Mouse (Mus musculus): ENCODE measurements around the gene Tstd2. TPM values are rescaled to one million over a fixed set of nuclear protein-coding genes. Genes with fewer than 3 reads are reported as not detected.

The Tstd2 gene
- polyA plus RNA-seq, 1 experiment from 2014 or later, result 45.5 TPM

DNA sequence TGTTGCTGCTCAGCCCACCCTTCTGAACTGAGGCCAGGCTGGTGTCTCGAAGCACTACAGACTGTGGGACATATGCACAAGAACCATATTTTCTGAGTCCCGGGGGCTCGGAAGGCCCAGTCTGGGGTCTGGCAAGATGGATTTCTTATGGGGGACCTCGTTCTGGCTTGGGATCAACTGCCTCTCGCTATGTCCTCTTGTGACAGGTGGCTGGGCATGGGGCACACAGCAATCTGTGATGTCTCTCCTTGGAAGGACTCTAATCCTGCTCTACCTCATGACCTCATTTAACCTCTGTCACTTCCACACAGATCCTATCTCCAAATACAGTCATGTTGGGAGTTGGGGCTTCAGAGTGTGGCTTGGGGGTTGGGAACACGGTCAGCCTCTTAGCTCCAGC, 65.9 kb downstream of the Tstd2 start:
- Histone ChIP-seq H3K9ac (no peak overlapping the region), H3K4me2 (no peak overlapping the region), H3K27me3 (no peaks in the 10 kb centered on the region), H3K36me3 (ENCODE audit: poor library complexity, severe bottlenecking) (no peaks in the 10 kb centered on the region), H3K9me3 (replicated peaks) (no peaks in the 10 kb centered on the region), H3K27ac (no peak overlapping the region), H3K4me1 (peaks cover 4% of the 10 kb centered on the region; the same call in 1 of the 2 replicates), H3K4me3 (no peak overlapping the region)
- ATAC-seq, result no peak
- 92% methylated on average over 6 of the region's 6 CpGs for WGBS

DNA sequence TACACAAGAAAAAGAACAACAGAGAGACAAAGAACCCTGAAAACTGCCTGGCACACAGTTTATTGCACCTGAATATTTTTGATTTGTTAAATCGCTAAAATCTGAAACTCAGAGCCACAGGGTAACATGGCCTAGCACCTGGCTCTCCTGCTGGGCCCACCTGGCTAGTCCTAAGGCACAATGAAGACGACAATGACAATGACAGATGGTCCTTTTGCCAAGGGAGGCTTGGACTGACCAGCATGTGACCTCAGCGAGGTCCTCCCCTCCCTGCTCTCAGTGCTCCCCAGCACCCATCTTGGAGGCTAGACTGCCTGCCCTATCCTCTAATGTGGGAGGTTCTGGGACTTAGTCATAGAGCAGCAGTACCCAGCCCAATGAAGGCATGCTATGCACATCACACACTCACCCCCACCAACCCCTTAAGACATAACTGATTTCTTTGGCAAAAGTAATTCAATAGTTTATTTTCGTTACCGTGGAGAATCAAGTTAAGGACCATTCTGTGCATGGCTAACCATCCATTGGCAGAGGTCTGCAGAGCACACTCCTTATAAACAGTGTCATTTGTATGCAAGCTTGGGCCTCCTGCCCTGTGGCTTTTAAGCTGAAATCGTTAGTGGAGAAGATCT, 68.5 kb downstream of the Tstd2 start:
- Histone ChIP-seq H3K27ac (no peak overlapping the region), H3K9me3 (replicated peaks) (no peaks in the 10 kb centered on the region), H3K4me1 (peaks cover 4% of the 10 kb centered on the region; the same call in 1 of the 2 replicates), H3K4me2 (no peak overlapping the region), H3K27me3 (no peaks in the 10 kb centered on the region), H3K9ac (no peak overlapping the region), H3K4me3 (no peak overlapping the region), H3K36me3 (ENCODE audit: poor library complexity, severe bottlenecking) (no peaks in the 10 kb centered on the region)
- 68% methylated on average over 6 of the region's 6 CpGs for WGBS
- ATAC-seq, result no peak

DNA sequence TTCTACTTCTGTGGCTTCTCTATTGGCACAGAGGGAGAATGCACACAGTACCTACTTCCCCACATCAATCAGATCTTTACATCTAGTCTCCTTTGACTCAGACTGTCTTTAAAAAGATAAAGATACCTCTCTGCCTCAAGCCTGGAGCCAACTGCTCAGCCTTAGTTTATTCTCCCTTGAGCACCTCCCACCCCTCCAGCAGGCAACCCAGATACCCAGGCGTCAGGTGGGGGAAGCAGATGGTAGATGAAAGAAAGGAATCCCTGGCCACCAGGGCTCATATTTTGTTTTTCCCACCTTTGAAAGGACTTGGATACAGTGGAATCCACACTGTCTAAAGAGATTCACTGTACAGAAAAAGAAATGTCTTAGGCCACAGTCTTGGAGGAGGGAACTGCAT, 69.9 kb downstream of the Tstd2 start:
- ATAC-seq, result no peak
- Histone ChIP-seq H3K4me2 (no peak overlapping the region), H3K27ac (no peak overlapping the region), H3K9me3 (replicated peaks) (no peaks in the 10 kb centered on the region), H3K36me3 (ENCODE audit: poor library complexity, severe bottlenecking) (no peaks in the 10 kb centered on the region), H3K27me3 (no peaks in the 10 kb centered on the region), H3K9ac (no peak overlapping the region), H3K4me1 (no peaks in the 10 kb centered on the region), H3K4me3 (no peak overlapping the region)
- 50% methylated on average over 1 of the region's 1 CpGs for WGBS

GRCm38 (mm10) chr4:46068060-46068459, 70.4 kb downstream of the Tstd2 start:
- ATAC-seq, result no peak
- no peak overlapping the region for H3K27ac ChIP-seq
- no peak overlapping the region for H3K4me3 ChIP-seq
- 80% methylated on average over 3 of the region's 3 CpGs for WGBS
- no peak overlapping the region for H3K9ac ChIP-seq
- no peak overlapping the region for H3K4me2 ChIP-seq
- H3K36me3 ChIP-seq (ENCODE audit: poor library complexity, severe bottlenecking), result no peaks in the 10 kb centered on the region
- no peaks in the 10 kb centered on the region for H3K4me1 ChIP-seq
- H3K9me3 ChIP-seq (replicated peaks), result no peaks in the 10 kb centered on the region
- H3K27me3 ChIP-seq, result no peaks in the 10 kb centered on the region

DNA sequence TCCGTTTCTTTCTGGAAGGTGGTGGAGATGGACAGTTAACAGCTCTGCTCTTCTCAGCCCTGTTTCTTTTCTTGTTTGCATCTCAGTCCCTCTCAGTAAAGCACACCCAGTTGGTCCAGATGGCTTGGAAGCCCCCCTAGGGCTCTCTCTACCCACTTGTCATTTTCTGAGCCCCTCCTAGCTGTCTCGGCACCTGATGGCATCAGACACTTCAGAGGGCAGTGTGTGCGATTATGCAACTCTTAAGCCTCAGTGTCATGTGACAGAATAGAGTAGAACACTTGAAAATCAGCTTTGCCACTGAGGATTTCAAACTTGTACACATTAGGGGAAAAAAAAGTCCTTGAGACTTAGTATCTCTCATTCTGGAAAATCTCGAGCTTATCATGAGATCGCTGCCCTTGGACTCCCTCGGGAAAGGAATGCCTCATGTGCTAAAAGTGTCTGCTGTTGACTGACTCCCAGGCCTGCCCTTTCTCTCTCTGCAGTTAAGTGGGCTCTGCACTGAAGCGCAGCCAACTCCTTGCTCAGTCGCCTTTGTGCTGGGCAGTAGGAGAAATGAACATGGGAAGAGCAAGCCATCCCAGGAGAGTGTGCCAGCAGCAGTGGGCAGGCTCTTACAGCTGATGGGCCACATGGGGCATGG, 72.7 kb downstream of the Tstd2 start:
- no peak overlapping the region for H3K4me3 ChIP-seq
- no peak overlapping the region for H3K9ac ChIP-seq
- H3K4me2 ChIP-seq, result no peak overlapping the region
- no peaks in the 10 kb centered on the region; the same call in 1 of the 2 replicates for H3K27me3 ChIP-seq
- 68% methylated on average over 8 of the region's 8 CpGs for WGBS
- no peaks in the 10 kb centered on the region for H3K9me3 ChIP-seq (replicated peaks)
- H3K27ac ChIP-seq, result no peak overlapping the region
- H3K4me1 ChIP-seq, result 0 out of 2 replicates have a peak, but pooled peaks cover 4% of the 10 kb centered on the region
- no peaks in the 10 kb centered on the region for H3K36me3 ChIP-seq (ENCODE audit: poor library complexity, severe bottlenecking)
- no peak for ATAC-seq

DNA sequence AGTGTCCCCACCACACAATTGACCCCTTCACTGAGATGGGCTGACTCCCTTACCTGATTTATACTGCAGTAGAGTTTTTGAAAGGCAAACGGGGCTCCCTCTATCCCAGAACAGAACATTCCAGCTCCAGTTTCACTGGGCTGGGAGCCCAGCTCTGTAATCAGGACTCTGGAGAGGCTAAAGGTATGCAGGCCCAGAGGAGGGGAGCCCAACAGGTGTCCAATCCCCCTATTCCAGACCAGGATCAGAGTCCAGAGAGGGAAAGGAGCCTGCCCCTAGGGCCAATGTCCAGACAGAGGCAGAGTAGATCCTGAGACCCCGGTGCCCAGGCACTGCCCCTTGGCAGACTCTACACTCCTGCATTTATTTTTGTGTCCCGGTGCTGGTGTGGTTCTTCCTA, 73.5 kb downstream of the Tstd2 start:
- Histone ChIP-seq H3K27me3 (no peaks in the 10 kb centered on the region; the same call in 1 of the 2 replicates), H3K4me3 (no peak overlapping the region), H3K36me3 (ENCODE audit: poor library complexity, severe bottlenecking) (no peaks in the 10 kb centered on the region), H3K27ac (no peak overlapping the region), H3K4me1 (0 out of 2 replicates have a peak, but pooled peaks cover 4% of the 10 kb centered on the region), H3K4me2 (no peak overlapping the region), H3K9me3 (replicated peaks) (no peaks in the 10 kb centered on the region), H3K9ac (no peak overlapping the region)
- ATAC-seq, result no peak
- WGBS, result 71% methylated on average over 3 of the region's 3 CpGs

Other genes with a start within 250 kb of the Tstd2 start
- 0.25 and 0.52 TPM in 2 replicates for gene Ccdc180, start 248.4 kb downstream of the Tstd2 start, polyA plus RNA-seq (2015; fragmentation: Nextera tagmentation; extraction: Ambion mirVana)
- gene Tdrd7, start 173.4 kb downstream of the Tstd2 start, polyA plus RNA-seq (2015; fragmentation: Nextera tagmentation; extraction: Ambion mirVana), result 9.7 and 13.7 TPM in 2 replicates
- gene Tmod1, start 99.8 kb downstream of the Tstd2 start, polyA plus RNA-seq (2015; fragmentation: Nextera tagmentation; extraction: Ambion mirVana), result 0.32 and 0.50 TPM in 2 replicates
- 107 and 110 TPM in 2 replicates for gene Ncbp1, start 81 bp downstream of the Tstd2 start, polyA plus RNA-seq (2015; fragmentation: Nextera tagmentation; extraction: Ambion mirVana)
- 32.2 and 32.4 TPM in 2 replicates for gene Xpa, start 57.6 kb upstream of the Tstd2 start, polyA plus RNA-seq (2015; fragmentation: Nextera tagmentation; extraction: Ambion mirVana)
- gene Foxe1, start 204.9 kb upstream of the Tstd2 start, polyA plus RNA-seq (2015; fragmentation: Nextera tagmentation; extraction: Ambion mirVana), result not detected in 2 replicates

Measured in forebrain, embryonic 13.5 days (tissue).